Mouse (Mus musculus) forebrain, embryonic 13.5 days (tissue): Measurements from ENCODE around the gene Ppp4c. TPM values are rescaled to one million over a fixed set of nuclear protein-coding genes. Genes with fewer than 3 reads are reported as not detected.
A peak's percentile ranks its signal among the peaks of the same experiment; 100 is the strongest.

Source experiments
- ATAC-seq: fragments of 200-750 bp; cut with Nextera tagmentation; 2 replicates; pipeline ENCODE4 v1.8.0; 2017
- H3K27ac ChIP-seq: fragments of 300-500 bp; sonication (generic); 2 replicates; pipeline ENCODE4 v1.5.1; 2015; ENCODE audit warnings: inconsistent platforms, mild to moderate bottlenecking, moderate library complexity
- H3K27me3 ChIP-seq: fragments of 300-500 bp; sonication (generic); 2 replicates; pipeline ENCODE4 v1.6.1; 2015; ENCODE audit warnings: mild to moderate bottlenecking, inconsistent platforms
- H3K36me3 ChIP-seq: fragments of 300-500 bp; sonication (generic); 2 replicates; pipeline ENCODE4 v1.6.1; 2015; ENCODE audit warnings: mild to moderate bottlenecking, inconsistent platforms; ENCODE audit not compliant: poor library complexity, severe bottlenecking
- H3K4me1 ChIP-seq: fragments of 300-500 bp; sonication (generic); 2 replicates; pipeline ENCODE4 v1.6.1; 2015; ENCODE audit warnings: inconsistent platforms
- H3K4me2 ChIP-seq: fragments of 300-500 bp; sonication (generic); 2 replicates; pipeline ENCODE4 v1.6.1; 2015; ENCODE audit warnings: inconsistent platforms, mild to moderate bottlenecking, moderate library complexity
- H3K4me3 ChIP-seq: fragments of 300-500 bp; sonication (generic); 2 replicates; pipeline ENCODE4 v1.5.1; 2015; ENCODE audit warnings: mild to moderate bottlenecking, inconsistent platforms
- H3K9ac ChIP-seq: fragments of 300-500 bp; sonication (generic); 2 replicates; pipeline ENCODE4 v1.6.1; 2015; ENCODE audit warnings: mild to moderate bottlenecking, inconsistent platforms
- H3K9me3 ChIP-seq: fragments of 300-500 bp; sonication (generic); replicated peaks from 2 replicates; pipeline ENCODE4 v1.6.1; 2016; ENCODE audit warnings: inconsistent platforms
- WGBS: fragments of 180-500 bp; shearing (Covaris S2); methylation state at CpG from one replicate; pipeline ENCODE4 v1.1.7; 2015; 5-methylcytosine and 5-hydroxymethylcytosine counted together
- polyA plus RNA-seq: library from polyadenylated mRNA; unstranded; fragments of >200 nt; fragmentation: Nextera tagmentation; extraction: Ambion mirVana; gene quantifications from 2 replicates; pipeline ENCODE4 v1.2.1, GENCODE M21; 2015

The Ppp4c gene
- polyA plus RNA-seq, 1 experiment from 2014 or later: 246 TPM

DNA sequence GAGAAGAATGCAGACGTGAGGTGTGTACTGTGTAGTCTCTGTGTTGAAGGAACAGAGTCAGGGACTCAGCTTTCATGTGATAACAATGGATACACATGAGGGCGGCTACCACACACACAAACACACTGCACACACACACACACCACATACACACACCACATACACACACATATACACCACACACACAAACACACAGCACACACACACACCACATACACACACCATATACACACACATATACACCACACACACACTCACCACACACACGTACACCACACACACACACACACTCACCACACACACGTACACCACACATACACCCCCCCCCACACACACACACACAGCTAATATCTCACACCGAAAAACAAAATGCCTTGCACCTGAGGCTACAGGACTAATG lies 50.8 kb downstream of the Ppp4c start:
- Histone ChIP-seq H3K9me3 (no peaks in the 10 kb centered on the region), H3K4me3 (no peak overlapping the region), H3K4me1 (peaks cover 7% of the 10 kb centered on the region), H3K4me2 (no peak overlapping the region), H3K9ac (no peak overlapping the region), H3K27me3 (no peaks in the 10 kb centered on the region), H3K27ac (no peak overlapping the region), H3K36me3 (no peaks in the 10 kb centered on the region)
- 90% methylated on average over 5 of the region's 5 CpGs for WGBS
- no peak for ATAC-seq

GRCm38 (mm10) chr7:126740977-126741376 lies 51.3 kb downstream of the Ppp4c start:
- no peak overlapping the region for H3K9ac ChIP-seq
- WGBS: 90% methylated on average over 5 of the region's 5 CpGs
- no peak overlapping the region for H3K4me3 ChIP-seq
- ATAC-seq: no peak
- H3K27ac ChIP-seq: no peak overlapping the region
- no peaks in the 10 kb centered on the region for H3K36me3 ChIP-seq
- no peak overlapping the region for H3K4me2 ChIP-seq
- peaks cover 7% of the 10 kb centered on the region for H3K4me1 ChIP-seq
- H3K27me3 ChIP-seq: no peaks in the 10 kb centered on the region
- H3K9me3 ChIP-seq: no peaks in the 10 kb centered on the region

DNA sequence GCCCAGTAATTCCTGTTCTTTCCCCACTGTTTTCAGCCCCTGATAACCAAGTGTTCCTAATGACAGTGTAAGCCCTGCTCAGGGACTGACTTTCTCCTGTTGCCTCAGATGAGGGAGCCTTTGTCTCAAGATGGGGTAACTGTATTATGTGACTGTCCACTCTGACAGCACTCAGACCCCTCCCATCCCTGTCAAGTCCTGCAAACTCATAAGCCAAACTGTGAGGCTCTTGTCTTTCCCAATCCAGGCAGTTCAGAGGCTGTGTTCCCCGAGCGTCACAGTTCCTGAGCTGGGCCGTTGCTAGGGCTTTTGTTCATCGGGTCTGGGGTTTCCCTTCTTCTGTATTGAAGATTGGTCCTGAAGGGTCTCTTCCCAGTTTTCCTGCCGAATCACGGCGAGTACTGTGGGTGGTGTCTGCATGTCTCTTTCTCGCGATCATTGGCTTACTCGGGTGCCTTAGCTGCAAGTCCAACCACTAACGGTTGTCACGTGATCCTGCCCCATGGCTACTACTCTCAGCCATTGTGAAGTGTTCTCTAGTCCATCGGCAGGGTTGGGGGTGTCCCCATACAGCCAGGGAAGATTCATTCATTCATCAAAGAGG lies 52.1 kb downstream of the Ppp4c start:
- Histone ChIP-seq H3K27ac (no peak overlapping the region), H3K36me3 (no peaks in the 10 kb centered on the region), H3K4me2 (no peak overlapping the region), H3K4me3 (no peak overlapping the region), H3K9ac (no peak overlapping the region), H3K9me3 (no peaks in the 10 kb centered on the region), H3K4me1 (peaks cover 7% of the 10 kb centered on the region), H3K27me3 (no peaks in the 10 kb centered on the region)
- WGBS: 69% methylated on average over 13 of the region's 13 CpGs
- ATAC-seq: no peak

DNA sequence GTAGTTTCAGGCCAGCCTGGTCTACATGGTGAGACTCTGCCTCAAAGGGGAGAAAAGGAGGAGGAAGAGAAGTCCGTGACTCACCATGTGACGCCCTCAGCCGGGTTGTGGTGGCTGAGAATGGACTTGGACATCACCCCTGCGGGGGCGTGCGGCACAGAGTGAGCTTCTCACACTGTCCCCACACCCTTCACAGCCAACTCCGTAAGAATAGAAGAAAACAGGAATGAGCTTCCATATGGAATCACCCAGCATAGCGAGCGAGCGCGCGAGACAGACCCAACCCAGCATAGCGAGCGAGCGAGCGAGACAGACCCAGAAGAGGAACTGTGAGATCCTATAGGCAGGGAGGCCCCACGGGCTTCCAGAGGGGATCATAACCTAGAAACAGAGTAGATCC lies 52.7 kb downstream of the Ppp4c start:
- ATAC-seq: no peak

GRCm38 (mm10) chr7:126736122-126736521 lies 56.2 kb downstream of the Ppp4c start:
- 88% methylated on average over 8 of the region's 8 CpGs for WGBS
- no peaks in the 10 kb centered on the region for H3K36me3 ChIP-seq
- ATAC-seq: no peak
- no peaks in the 10 kb centered on the region for H3K9me3 ChIP-seq
- peaks cover 7% of the 10 kb centered on the region for H3K4me1 ChIP-seq
- H3K27me3 ChIP-seq: no peaks in the 10 kb centered on the region
- H3K27ac ChIP-seq: no peak overlapping the region
- no peak overlapping the region for H3K4me3 ChIP-seq
- H3K9ac ChIP-seq: no peak overlapping the region
- H3K4me2 ChIP-seq: no peak overlapping the region

More for the DNA sequence above, 52.7 kb downstream of the Ppp4c start:
- Histone ChIP-seq H3K4me3 (no peak overlapping the region), H3K27ac (no peak overlapping the region), H3K4me1 (peaks cover 7% of the 10 kb centered on the region), H3K36me3 (no peaks in the 10 kb centered on the region), H3K9me3 (no peaks in the 10 kb centered on the region), H3K4me2 (no peak overlapping the region), H3K9ac (peak overlapping the region; percentile 8; the same call in 1 of the 2 replicates), H3K27me3 (no peaks in the 10 kb centered on the region)
- WGBS: 83% methylated on average over 17 of the region's 17 CpGs

Other genes with a start within 250 kb of the Ppp4c start
- 209 and 212 TPM in 2 replicates for gene Eif3c, start 226.1 kb downstream of the Ppp4c start, polyA plus RNA-seq
- gene Apobr, start 207.6 kb downstream of the Ppp4c start, polyA plus RNA-seq: 0.38 and 0.46 TPM in 2 replicates
- 26.3 and 30.8 TPM in 2 replicates for gene Cln3, start 206.7 kb downstream of the Ppp4c start, polyA plus RNA-seq
- gene Il27, start 197.6 kb downstream of the Ppp4c start, polyA plus RNA-seq: not detected in 2 replicates
- 2.1 and 2.5 TPM in 2 replicates for gene Nupr1, start 161.6 kb downstream of the Ppp4c start, polyA plus RNA-seq
- gene Sgf29, start 143.2 kb downstream of the Ppp4c start, polyA plus RNA-seq: 57.3 and 64.6 TPM in 2 replicates
- gene Sult1a1, start 116.1 kb downstream of the Ppp4c start, polyA plus RNA-seq: 0.46 and 0.68 TPM in 2 replicates
- gene Bola2, start 97.1 kb downstream of the Ppp4c start, polyA plus RNA-seq: 183 and 187 TPM in 2 replicates
- 16.6 TPM in 2 replicates for gene Slx1b, start 96.7 kb downstream of the Ppp4c start, polyA plus RNA-seq
- 72.7 and 77.1 TPM in 2 replicates for gene Coro1a, start 84.7 kb downstream of the Ppp4c start, polyA plus RNA-seq
- gene Mapk3, start 32.9 kb downstream of the Ppp4c start, polyA plus RNA-seq: 75.3 and 78.3 TPM in 2 replicates
- gene Gdpd3, start 26.2 kb downstream of the Ppp4c start, polyA plus RNA-seq: 1.7 and 2.8 TPM in 2 replicates
- 124 and 143 TPM in 2 replicates for gene Ypel3, start 15.5 kb downstream of the Ppp4c start, polyA plus RNA-seq
- gene Tbx6, start 11.0 kb downstream of the Ppp4c start, polyA plus RNA-seq: 0.43 and 0.55 TPM in 2 replicates
- gene Fam57b, start 5.2 kb upstream of the Ppp4c start, polyA plus RNA-seq: 27.0 and 30.0 TPM in 2 replicates
- not detected in 2 replicates for gene 4930451I11Rik, start 39.1 kb upstream of the Ppp4c start, polyA plus RNA-seq
- 4.1 and 4.2 TPM in 2 replicates for gene Doc2a, start 54.9 kb upstream of the Ppp4c start, polyA plus RNA-seq
- gene Hirip3, start 69.5 kb upstream of the Ppp4c start, polyA plus RNA-seq: 47.7 and 49.1 TPM in 2 replicates
- 94.9 and 96.2 TPM in 2 replicates for gene Ino80e, start 69.9 kb upstream of the Ppp4c start, polyA plus RNA-seq
- 51.9 and 60.0 TPM in 2 replicates for gene Taok2, start 92.2 kb upstream of the Ppp4c start, polyA plus RNA-seq
- gene Tmem219, start 130.4 kb upstream of the Ppp4c start, polyA plus RNA-seq: 30.5 and 35.3 TPM in 2 replicates
- gene Kctd13, start 136.4 kb upstream of the Ppp4c start, polyA plus RNA-seq: 69.4 and 69.8 TPM in 2 replicates
- gene Asphd1, start 157.1 kb upstream of the Ppp4c start, polyA plus RNA-seq: 2.5 and 5.1 TPM in 2 replicates
- gene Sez6l2, start 158.1 kb upstream of the Ppp4c start, polyA plus RNA-seq: 16.8 and 18.4 TPM in 2 replicates
- 82.9 and 95.8 TPM in 2 replicates for gene Cdipt, start 183.4 kb upstream of the Ppp4c start, polyA plus RNA-seq
- 0.42 and 1.2 TPM in 2 replicates for gene Cdiptos, start 183.6 kb upstream of the Ppp4c start, polyA plus RNA-seq
- 2.5 and 3.2 TPM in 2 replicates for gene Mvp, start 222.1 kb upstream of the Ppp4c start, polyA plus RNA-seq
- gene Pagr1b, start 224.0 kb upstream of the Ppp4c start, polyA plus RNA-seq: 0.65 and 1.0 TPM in 2 replicates
- 41.7 and 74.5 TPM in 2 replicates for gene Pagr1a, start 224.9 kb upstream of the Ppp4c start, polyA plus RNA-seq
- gene Gm42742, start 228.6 kb upstream of the Ppp4c start, polyA plus RNA-seq: 41.1 and 88.0 TPM in 2 replicates
- gene Prrt2, start 228.7 kb upstream of the Ppp4c start, polyA plus RNA-seq: 6.8 and 8.3 TPM in 2 replicates
- gene Maz, start 234.5 kb upstream of the Ppp4c start, polyA plus RNA-seq: 63.9 and 65.8 TPM in 2 replicates
- gene Kif22, start 250.0 kb upstream of the Ppp4c start, polyA plus RNA-seq: 135 and 143 TPM in 2 replicates